Mouse (Mus musculus): ENCODE results near the gene Tada1.

Tada1 gene

GRCm38 (mm10) chr1:166382626-166383025 is 3.7 kb downstream of the Tada1 start:
- DNase-seq (ENCODE audit: extremely low read depth, low read depth, low spot score) = no peak

GRCm38 (mm10) chr1:166384614-166385013 is 5.7 kb downstream of the Tada1 start:
- DNase-seq (ENCODE audit: extremely low read depth, low read depth, low spot score) = no peak

GRCm38 (mm10) chr1:166385431-166385830 is 6.5 kb downstream of the Tada1 start:
- DNase-seq (ENCODE audit: extremely low read depth, low read depth, low spot score) = no peak

GRCm38 (mm10) chr1:166388511-166388910 is 9.6 kb downstream of the Tada1 start:
- no peak for DNase-seq (ENCODE audit: extremely low read depth, low read depth, low spot score)

- DNase-seq (ENCODE audit: extremely low read depth, low read depth, low spot score) = no peak
Observed at GRCm38 (mm10) chr1:166389406-166390125, 10.7 kb downstream of the Tada1 start.

GRCm38 (mm10) chr1:166391671-166392070 is 12.8 kb downstream of the Tada1 start:
- DNase-seq (ENCODE audit: extremely low read depth, low read depth, low spot score) = no peak

- DNase-seq (ENCODE audit: extremely low read depth, low read depth, low spot score) = no peak
Observed at GRCm38 (mm10) chr1:166394770-166395169, 15.9 kb downstream of the Tada1 start.

- DNase-seq (ENCODE audit: extremely low read depth, low read depth, low spot score) = no peak
Observed at GRCm38 (mm10) chr1:166395661-166396060, 16.8 kb downstream of the Tada1 start.

GRCm38 (mm10) chr1:166396381-166396780 is 17.5 kb downstream of the Tada1 start:
- no peak for DNase-seq (ENCODE audit: extremely low read depth, low read depth, low spot score)

- DNase-seq (ENCODE audit: extremely low read depth, low read depth, low spot score) = no peak
Observed at GRCm38 (mm10) chr1:166401455-166401854, 22.6 kb downstream of the Tada1 start.

- DNase-seq (ENCODE audit: extremely low read depth, low read depth, low spot score) = no peak
Observed at GRCm38 (mm10) chr1:166402003-166402402, 23.1 kb downstream of the Tada1 start.

GRCm38 (mm10) chr1:166403846-166404245 is 24.9 kb downstream of the Tada1 start:
- DNase-seq (ENCODE audit: extremely low read depth, low read depth, low spot score) = no peak

- DNase-seq (ENCODE audit: extremely low read depth, low read depth, low spot score) = no peak
Observed at GRCm38 (mm10) chr1:166409177-166409700, 30.3 kb downstream of the Tada1 start.

- no peak for DNase-seq (ENCODE audit: extremely low read depth, low read depth, low spot score)
Observed at GRCm38 (mm10) chr1:166409701-166410220, 30.9 kb downstream of the Tada1 start, which contains the start of gene Pogk. TSS of gene Pogk (minus strand) at chr1:166409863.

- DNase-seq (ENCODE audit: extremely low read depth, low read depth, low spot score) = no peak
Observed at GRCm38 (mm10) chr1:166411541-166411940, 32.6 kb downstream of the Tada1 start.

- no peak for DNase-seq (ENCODE audit: extremely low read depth, low read depth, low spot score)
Observed at GRCm38 (mm10) chr1:166412266-166412665, 33.4 kb downstream of the Tada1 start.

GRCm38 (mm10) chr1:166429053-166429452 is 50.2 kb downstream of the Tada1 start:
- no peak for DNase-seq (ENCODE audit: extremely low read depth, low read depth, low spot score)

- DNase-seq (ENCODE audit: extremely low read depth, low read depth, low spot score) = no peak
Observed at GRCm38 (mm10) chr1:166429809-166430431, 51.0 kb downstream of the Tada1 start.

- no peak for DNase-seq (ENCODE audit: extremely low read depth, low read depth, low spot score)
Observed at GRCm38 (mm10) chr1:166439426-166439825, 60.5 kb downstream of the Tada1 start.

- no peak for DNase-seq (ENCODE audit: extremely low read depth, low read depth, low spot score)
Observed at GRCm38 (mm10) chr1:166441992-166442391, 63.1 kb downstream of the Tada1 start.

Measured in fat pad, adult 2 months (tissue).